Mouse (Mus musculus) urinary bladder, adult 18-20 months (tissue): ENCODE results near the gene Sry.

Experiments
- DNase-seq, 2 experiments: peaks; one replicate each; pipeline ENCODE4 v3.0.0; 2022; ENCODE audit warnings: low spot score in 2 of 2, mixed read lengths in 2 of 2

Sry gene

GRCm38 (mm10) chrY:2663558-2663957 lies at the start of gene Sry:
Gene Sry, minus strand, starts transcription at chrY:2663658.
- no peak for DNase-seq
